Mouse (Mus musculus): ENCODE data around the gene Rsf1. TPM values are rescaled to one million over a fixed set of nuclear protein-coding genes. Genes with fewer than 3 reads are reported as not detected.

Rsf1 gene
- polyA plus RNA-seq, 1 experiment, result 3.6 TPM

DNA sequence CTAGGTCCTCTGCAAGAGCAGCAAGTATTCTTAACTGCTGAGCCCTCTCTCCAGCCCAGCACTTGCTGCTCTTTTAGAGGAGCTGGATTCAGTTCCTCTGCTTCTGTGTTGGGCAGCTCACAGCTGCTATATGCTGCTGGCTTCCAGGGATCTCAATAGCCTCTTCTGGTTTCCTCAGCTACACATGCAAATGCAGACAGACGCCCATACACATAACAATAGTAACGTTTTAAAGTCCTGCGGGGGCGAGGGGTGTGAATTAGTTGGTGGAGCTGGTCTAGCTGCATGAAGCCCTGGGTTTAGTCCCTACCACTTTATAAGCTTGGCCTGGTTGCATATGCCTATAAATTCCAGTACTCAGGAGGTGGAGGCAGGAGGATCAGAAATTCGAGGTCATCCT, 139.4 kb downstream of the Rsf1 start:
- no peak overlapping the region for H3K4me3 ChIP-seq (ENCODE audit: insufficient read depth, poor library complexity, severe bottlenecking)
- H3K27me3 ChIP-seq (ENCODE audit: control insufficient read depth, insufficient read depth, insufficient read length), result no peaks in the 10 kb centered on the region
- no peak overlapping the region for H3ac ChIP-seq (ENCODE audit: control insufficient read depth, insufficient read length, low read depth)
- H3K36me3 ChIP-seq (ENCODE audit: control insufficient read depth, insufficient read depth), result peaks cover 21% of the 10 kb centered on the region
- TF ChIP-seq USF1 (IDR thresholded peaks at IDR 0.05; ENCODE audit: low read depth) (no peak), FOSL1 (IDR thresholded peaks at IDR 0.05; ENCODE audit: insufficient read depth, low read length, poor library complexity, severe bottlenecking) (no peak), CTCF (IDR thresholded peaks at IDR 0.05; ENCODE audit: control insufficient read depth, insufficient read depth, insufficient read length) (no peak), MAX (IDR thresholded peaks at IDR 0.05) (no peak), MYOG (IDR thresholded peaks at IDR 0.05; ENCODE audit: control insufficient read depth, extremely low read depth, insufficient read length) (no peak), MYOD1 (IDR thresholded peaks at IDR 0.05; ENCODE audit: control insufficient read depth, insufficient read length, low read depth) (no peak), CEBPB (IDR thresholded peaks at IDR 0.05; ENCODE audit: low read depth) (no peak)
- no peaks in the 10 kb centered on the region for H3K79me3 ChIP-seq (ENCODE audit: low read depth)
- H3K79me2 ChIP-seq (ENCODE audit: control insufficient read depth, insufficient read depth), result no peaks in the 10 kb centered on the region

DNA sequence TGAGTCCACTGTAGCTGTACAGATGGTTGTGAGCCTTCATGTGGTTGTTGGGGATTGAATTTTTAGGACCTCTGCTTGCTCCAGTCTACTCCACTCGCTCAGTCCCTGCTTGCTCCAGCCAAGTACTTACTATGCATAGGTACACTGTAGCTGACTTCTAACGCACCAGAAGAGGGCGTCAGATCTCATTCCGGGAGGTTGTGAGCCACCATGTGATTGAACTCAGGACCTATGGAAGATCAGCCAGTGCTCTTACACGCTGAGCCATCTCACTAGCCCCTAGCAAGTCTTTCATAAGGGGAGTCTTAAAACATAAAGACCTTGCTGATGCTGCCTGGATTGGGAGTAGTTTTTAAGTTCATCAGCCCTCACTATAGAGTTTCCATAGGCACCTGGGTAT, 140.4 kb downstream of the Rsf1 start:
- TF ChIP-seq MYOG (IDR thresholded peaks at IDR 0.05; ENCODE audit: control insufficient read depth, extremely low read depth, insufficient read length) (no peak), MAX (IDR thresholded peaks at IDR 0.05) (no peak), CTCF (IDR thresholded peaks at IDR 0.05; ENCODE audit: control insufficient read depth, insufficient read depth, insufficient read length) (no peak), FOSL1 (IDR thresholded peaks at IDR 0.05; ENCODE audit: insufficient read depth, low read length, poor library complexity, severe bottlenecking) (no peak), CEBPB (IDR thresholded peaks at IDR 0.05; ENCODE audit: low read depth) (no peak), MYOD1 (IDR thresholded peaks at IDR 0.05; ENCODE audit: control insufficient read depth, insufficient read length, low read depth) (no peak), USF1 (IDR thresholded peaks at IDR 0.05; ENCODE audit: low read depth) (no peak)
- Histone ChIP-seq H3K4me3 (ENCODE audit: insufficient read depth, poor library complexity, severe bottlenecking) (no peak overlapping the region), H3K27me3 (ENCODE audit: control insufficient read depth, insufficient read depth, insufficient read length) (no peaks in the 10 kb centered on the region), H3K79me3 (ENCODE audit: low read depth) (no peaks in the 10 kb centered on the region), H3K36me3 (ENCODE audit: control insufficient read depth, insufficient read depth) (peaks cover 20% of the 10 kb centered on the region), H3ac (ENCODE audit: control insufficient read depth, insufficient read length, low read depth) (no peak overlapping the region), H3K79me2 (ENCODE audit: control insufficient read depth, insufficient read depth) (no peaks in the 10 kb centered on the region)

DNA sequence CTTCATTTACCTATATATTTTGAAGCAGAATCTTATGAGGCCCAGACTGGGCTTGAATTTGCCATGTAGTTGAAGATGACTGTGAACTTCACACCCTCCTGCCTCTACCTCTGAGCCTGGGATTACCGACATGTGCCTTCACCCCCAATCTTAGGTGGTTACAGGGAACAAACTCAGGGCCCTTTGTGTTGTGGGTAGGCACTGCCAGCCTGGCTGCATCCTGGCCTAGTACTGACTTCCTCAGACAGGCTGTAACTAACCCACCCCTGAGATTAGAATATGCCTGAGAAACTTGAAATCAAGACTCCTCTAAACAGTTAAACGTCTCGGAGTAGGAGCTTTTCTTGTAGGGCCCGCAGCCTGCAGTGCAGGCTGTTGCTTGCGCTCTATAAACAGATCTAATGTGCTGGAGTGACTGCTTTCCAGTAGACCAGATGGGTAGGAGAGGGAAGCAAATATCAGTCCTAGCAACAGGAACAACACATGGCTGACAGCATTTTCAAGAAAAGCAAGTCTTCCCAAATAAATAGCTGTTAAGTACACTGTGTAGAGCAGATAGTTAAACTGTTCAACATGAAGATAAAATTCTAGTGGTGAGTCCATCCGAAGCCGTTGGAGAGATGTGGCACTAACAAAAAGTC, 142.7 kb downstream of the Rsf1 start:
- H3ac ChIP-seq (ENCODE audit: control insufficient read depth, insufficient read length, low read depth), result no peak overlapping the region
- no peaks in the 10 kb centered on the region for H3K27me3 ChIP-seq (ENCODE audit: control insufficient read depth, insufficient read depth, insufficient read length)
- H3K79me2 ChIP-seq (ENCODE audit: control insufficient read depth, insufficient read depth), result no peaks in the 10 kb centered on the region
- peaks cover 7% of the 10 kb centered on the region for H3K36me3 ChIP-seq (ENCODE audit: control insufficient read depth, insufficient read depth)
- H3K79me3 ChIP-seq (ENCODE audit: low read depth), result no peaks in the 10 kb centered on the region
- TF ChIP-seq FOSL1 (IDR thresholded peaks at IDR 0.05; ENCODE audit: insufficient read depth, low read length, poor library complexity, severe bottlenecking) (no peak), USF1 (IDR thresholded peaks at IDR 0.05; ENCODE audit: low read depth) (no peak), MYOG (IDR thresholded peaks at IDR 0.05; ENCODE audit: control insufficient read depth, extremely low read depth, insufficient read length) (no peak), CTCF (IDR thresholded peaks at IDR 0.05; ENCODE audit: control insufficient read depth, insufficient read depth, insufficient read length) (no peak), MYOD1 (IDR thresholded peaks at IDR 0.05; ENCODE audit: control insufficient read depth, insufficient read length, low read depth) (no peak), MAX (IDR thresholded peaks at IDR 0.05) (no peak)
- no peak overlapping the region for H3K4me3 ChIP-seq (ENCODE audit: insufficient read depth, poor library complexity, severe bottlenecking)

DNA sequence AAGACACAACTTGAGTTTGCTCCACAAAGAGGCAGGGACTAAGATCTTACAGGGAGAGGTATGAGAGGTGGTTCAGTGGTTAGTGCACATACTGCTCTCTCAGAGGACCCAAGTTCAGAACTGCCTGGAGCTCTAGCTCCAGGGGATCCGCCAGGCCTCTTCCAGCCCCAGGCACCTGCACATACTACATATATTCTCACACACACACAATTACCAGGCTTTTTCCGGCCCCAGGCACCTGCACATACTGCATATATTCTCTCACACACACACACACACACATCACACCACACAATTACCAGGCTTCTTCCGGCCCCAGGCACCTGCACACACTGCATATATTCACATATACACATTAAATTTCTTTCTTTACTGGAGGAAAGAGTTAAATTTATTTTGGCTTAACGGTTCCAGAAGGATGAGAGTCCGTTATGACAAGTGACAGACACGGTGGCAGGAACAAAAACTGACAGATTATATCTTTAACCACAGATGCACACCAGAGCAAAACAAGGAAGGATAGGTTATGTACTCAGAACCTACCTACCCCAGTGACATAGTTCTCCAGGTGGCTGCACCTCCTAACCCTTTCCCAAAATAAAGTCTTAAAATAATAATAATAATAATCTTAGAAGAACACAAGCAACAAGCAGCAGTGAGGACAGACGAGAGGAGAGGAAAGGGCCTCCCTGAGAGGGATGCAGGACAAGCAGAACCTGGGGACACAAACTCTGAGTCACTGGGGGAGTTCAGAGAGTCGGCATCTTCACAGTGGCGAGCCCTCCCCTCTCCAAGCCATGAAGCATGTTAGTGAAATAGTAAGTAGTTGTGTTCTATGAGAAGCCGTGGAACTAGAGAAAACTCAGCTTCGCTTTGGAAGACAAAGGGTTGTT, 144.2 kb downstream of the Rsf1 start:
- TF ChIP-seq USF1 (IDR thresholded peaks at IDR 0.05; ENCODE audit: low read depth) (no peak), CEBPB (IDR thresholded peaks at IDR 0.05; ENCODE audit: low read depth) (no peak), MAX (IDR thresholded peaks at IDR 0.05) (no peak), CTCF (IDR thresholded peaks at IDR 0.05; ENCODE audit: control insufficient read depth, insufficient read depth, insufficient read length) (no peak), MYOG (IDR thresholded peaks at IDR 0.05; ENCODE audit: control insufficient read depth, extremely low read depth, insufficient read length) (no peak), MYOD1 (IDR thresholded peaks at IDR 0.05; ENCODE audit: control insufficient read depth, insufficient read length, low read depth) (no peak), FOSL1 (IDR thresholded peaks at IDR 0.05; ENCODE audit: insufficient read depth, low read length, poor library complexity, severe bottlenecking) (no peak)
- Histone ChIP-seq H3K27me3 (ENCODE audit: control insufficient read depth, insufficient read depth, insufficient read length) (no peaks in the 10 kb centered on the region), H3K79me3 (ENCODE audit: low read depth) (no peaks in the 10 kb centered on the region), H3K36me3 (ENCODE audit: control insufficient read depth, insufficient read depth) (peaks cover under 1% of the 10 kb centered on the region), H3ac (ENCODE audit: control insufficient read depth, insufficient read length, low read depth) (no peak overlapping the region), H3K79me2 (ENCODE audit: control insufficient read depth, insufficient read depth) (no peaks in the 10 kb centered on the region), H3K4me3 (ENCODE audit: insufficient read depth, poor library complexity, severe bottlenecking) (no peak overlapping the region)

DNA sequence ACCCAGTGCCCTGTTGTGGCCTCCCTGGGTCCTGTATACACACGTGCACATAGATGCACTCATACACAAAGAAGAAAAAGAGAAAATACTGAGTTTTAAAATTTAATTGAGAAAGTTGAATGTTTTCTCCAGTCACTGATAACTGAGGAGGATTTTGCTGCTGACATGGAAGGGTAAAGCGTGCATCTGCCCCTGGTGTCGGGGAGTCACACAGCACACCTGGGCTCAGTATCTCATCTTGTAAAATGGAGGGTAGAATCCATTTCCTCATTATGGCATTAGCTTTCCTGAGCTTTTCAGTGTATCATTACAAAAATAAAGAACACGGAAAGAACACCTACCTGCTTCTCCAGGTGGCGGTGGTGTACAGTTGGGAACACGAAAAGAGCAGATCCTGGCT, 145.7 kb downstream of the Rsf1 start:
- no peak overlapping the region for H3K4me3 ChIP-seq (ENCODE audit: insufficient read depth, poor library complexity, severe bottlenecking)
- H3K79me3 ChIP-seq (ENCODE audit: low read depth), result no peaks in the 10 kb centered on the region
- H3ac ChIP-seq (ENCODE audit: control insufficient read depth, insufficient read length, low read depth), result no peak overlapping the region
- H3K27me3 ChIP-seq (ENCODE audit: control insufficient read depth, insufficient read depth, insufficient read length), result no peaks in the 10 kb centered on the region
- no peaks in the 10 kb centered on the region for H3K36me3 ChIP-seq (ENCODE audit: control insufficient read depth, insufficient read depth)
- no peak for TF ChIP-seq FOSL1 (IDR thresholded peaks at IDR 0.05; ENCODE audit: insufficient read depth, low read length, poor library complexity, severe bottlenecking)
- TF ChIP-seq MAX (IDR thresholded peaks at IDR 0.05), result no peak
- TF ChIP-seq CTCF (IDR thresholded peaks at IDR 0.05; ENCODE audit: control insufficient read depth, insufficient read depth, insufficient read length), result no peak
- no peak for TF ChIP-seq MYOG (IDR thresholded peaks at IDR 0.05; ENCODE audit: control insufficient read depth, extremely low read depth, insufficient read length)
- no peak for TF ChIP-seq MYOD1 (IDR thresholded peaks at IDR 0.05; ENCODE audit: control insufficient read depth, insufficient read length, low read depth)
- TF ChIP-seq USF1 (IDR thresholded peaks at IDR 0.05; ENCODE audit: low read depth), result no peak
- TF ChIP-seq CEBPB (IDR thresholded peaks at IDR 0.05; ENCODE audit: low read depth), result no peak
- H3K79me2 ChIP-seq (ENCODE audit: control insufficient read depth, insufficient read depth), result no peaks in the 10 kb centered on the region
